Mouse (Mus musculus) left cerebral cortex, postnatal 14 days (tissue): Measurements from ENCODE around the gene Adamts2. TPM values are rescaled to one million over a fixed set of nuclear protein-coding genes. Genes with fewer than 3 reads are reported as not detected.

ENCODE experiments used
- DNase-seq, 2 experiments: peaks; one replicate each; pipeline ENCODE4 v3.0.0; 2021 to 2022; ENCODE audit warnings: low spot score in 2 of 2, mixed read lengths in 1 of 2
- intact Hi-C: fragments of 180-260 bp; cut with DNase I; formaldehyde crosslinking; loops from one replicate; pipeline ENCODE4 v1.15.1; 2025
- total RNA-seq, 2 experiments: library from RNA; stranded (reverse); gene quantifications; 2 replicates each; pipeline ENCODE4 v1.2.3; 2021

Gene Adamts2
- total RNA-seq, 2 experiments from 2014 or later: 12.3 to 13.2 TPM

DNA sequence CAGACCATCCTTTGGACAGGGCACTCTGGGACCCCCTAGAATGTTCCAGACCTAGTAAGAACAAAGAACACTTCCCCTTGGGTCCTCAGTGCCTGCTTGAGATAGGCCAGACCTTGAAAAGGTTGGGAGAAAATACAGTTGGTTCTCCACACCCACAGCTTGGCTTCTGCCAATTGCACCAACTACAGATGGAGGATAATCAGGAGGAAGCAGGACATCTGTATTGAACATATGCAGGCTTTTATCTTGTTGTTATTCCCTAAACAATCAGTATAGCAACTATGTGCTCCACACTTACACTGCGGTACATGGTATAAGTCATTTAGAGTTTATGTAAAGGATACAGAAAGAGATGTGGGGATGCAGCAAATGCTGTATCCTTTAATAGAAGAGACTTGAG lies 169.1 kb downstream of the Adamts2 start:
- DNase-seq: peak in 1 of 2 experiments; percentile 15
- intact Hi-C loops: no loop called here

GRCm38 (mm10) chr11:50797674-50798073 lies 195.8 kb downstream of the Adamts2 start:
- DNase-seq: no peak
- intact Hi-C loops: no loop called here

- intact Hi-C loops: no loop called here
- no peak for DNase-seq
Measured at GRCm38 (mm10) chr11:50798836-50799235, 197.0 kb downstream of the Adamts2 start.

GRCm38 (mm10) chr11:50814233-50814632 lies 212.3 kb downstream of the Adamts2 start:
- intact Hi-C loops: no loop called here
- DNase-seq: no peak

- no peak for DNase-seq
- intact Hi-C loops: no loop called here
Measured at GRCm38 (mm10) chr11:50826214-50826613, 224.3 kb downstream of the Adamts2 start.

GRCm38 (mm10) chr11:50827010-50827953 lies 225.4 kb downstream of the Adamts2 start, which contains the start of gene Zfp354c:
TSS of gene Zfp354c (minus strand) at chr11:50827724.
- DNase-seq: peak; percentile 82 to 88
- intact Hi-C loops: no loop called here

GRCm38 (mm10) chr11:50835727-50836126 lies 233.8 kb downstream of the Adamts2 start:
- intact Hi-C loops: loop anchor here (10.0 kb wide), 1 partner anchor 219 kb away; the partner anchor contains the start of gene Zfp354a

GRCm38 (mm10) chr11:50841023-50841735 lies 239.3 kb downstream of the Adamts2 start, which contains the start of gene Zfp879:
TSS of gene Zfp879 (minus strand) at chr11:50841552.
- intact Hi-C loops: no loop called here
- DNase-seq: peak; percentile 96 to 98

More at GRCm38 (mm10) chr11:50835727-50836126, 233.8 kb downstream of the Adamts2 start:
- no peak for DNase-seq

DNA sequence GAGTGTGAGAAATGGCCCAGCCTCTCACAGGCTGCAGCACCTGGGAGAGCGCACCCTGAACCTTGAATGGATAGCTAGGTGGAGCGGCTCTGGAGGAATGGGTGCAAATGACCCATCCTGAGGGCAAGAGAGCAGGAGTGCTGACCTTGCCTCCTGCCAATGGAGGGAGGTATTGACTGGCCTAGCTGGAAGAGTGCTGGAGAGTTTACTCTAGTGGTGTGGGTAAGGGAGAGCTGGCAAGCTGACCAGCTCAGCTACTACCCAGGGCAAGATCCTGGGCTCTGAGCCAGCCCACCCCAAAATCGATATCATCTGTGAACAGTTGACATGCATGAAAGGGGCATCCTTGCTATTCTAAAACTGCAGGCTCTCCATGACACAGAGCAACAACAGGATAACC lies 244.1 kb downstream of the Adamts2 start:
- no peak for DNase-seq
- intact Hi-C loops: no loop called here

DNA sequence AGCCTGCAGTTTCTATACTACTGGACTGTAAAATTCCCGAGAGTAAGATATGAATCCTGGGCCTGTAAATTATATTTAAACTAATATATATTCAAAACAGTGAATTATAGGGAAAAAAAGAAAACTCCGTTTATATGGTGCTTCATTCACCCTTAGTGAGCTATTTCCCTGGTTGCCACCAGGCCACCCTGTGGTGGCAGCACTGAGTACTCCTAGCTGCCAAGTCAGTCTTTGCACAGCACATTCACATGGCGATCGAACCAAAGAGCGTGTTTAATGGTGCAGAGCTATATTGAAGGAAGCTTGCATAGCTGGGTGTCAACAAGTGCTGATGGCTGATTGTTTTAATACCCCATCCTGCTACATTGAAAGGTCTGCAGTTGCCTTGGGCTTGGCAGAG lies 245.2 kb downstream of the Adamts2 start:
- DNase-seq: peak; percentile 27 to 36
- intact Hi-C loops: no loop called here

GRCm38 (mm10) chr11:50848520-50849137 lies 246.7 kb downstream of the Adamts2 start:
- DNase-seq: no peak
- intact Hi-C loops: no loop called here

DNA sequence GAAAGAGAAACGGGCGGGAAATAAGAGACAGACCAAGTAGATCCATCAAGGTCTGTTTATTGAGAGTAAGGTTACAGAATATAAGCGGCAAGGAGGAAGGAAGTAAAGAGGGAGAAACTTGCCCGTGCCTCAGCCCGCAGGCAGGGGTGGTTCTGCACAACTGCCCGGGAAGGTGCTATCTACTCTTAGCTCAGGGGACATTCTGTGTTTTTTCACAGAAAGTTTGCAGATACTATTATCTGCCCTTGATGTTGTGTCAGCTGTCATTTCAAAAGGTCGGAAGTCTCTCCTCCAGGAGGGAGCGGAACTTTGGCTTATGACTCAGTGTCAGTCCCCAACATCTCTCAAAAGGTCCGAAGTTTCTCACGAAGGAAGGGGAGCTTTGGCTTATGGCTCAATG lies 247.4 kb downstream of the Adamts2 start:
- intact Hi-C loops: no loop called here
- DNase-seq: no peak

GRCm38 (mm10) chr11:50850177-50850735 lies 248.4 kb downstream of the Adamts2 start, which contains the start of gene Grm6:
TSS of gene Grm6 (plus strand) at chr11:50850685.
- no peak for DNase-seq
- intact Hi-C loops: no loop called here

DNA sequence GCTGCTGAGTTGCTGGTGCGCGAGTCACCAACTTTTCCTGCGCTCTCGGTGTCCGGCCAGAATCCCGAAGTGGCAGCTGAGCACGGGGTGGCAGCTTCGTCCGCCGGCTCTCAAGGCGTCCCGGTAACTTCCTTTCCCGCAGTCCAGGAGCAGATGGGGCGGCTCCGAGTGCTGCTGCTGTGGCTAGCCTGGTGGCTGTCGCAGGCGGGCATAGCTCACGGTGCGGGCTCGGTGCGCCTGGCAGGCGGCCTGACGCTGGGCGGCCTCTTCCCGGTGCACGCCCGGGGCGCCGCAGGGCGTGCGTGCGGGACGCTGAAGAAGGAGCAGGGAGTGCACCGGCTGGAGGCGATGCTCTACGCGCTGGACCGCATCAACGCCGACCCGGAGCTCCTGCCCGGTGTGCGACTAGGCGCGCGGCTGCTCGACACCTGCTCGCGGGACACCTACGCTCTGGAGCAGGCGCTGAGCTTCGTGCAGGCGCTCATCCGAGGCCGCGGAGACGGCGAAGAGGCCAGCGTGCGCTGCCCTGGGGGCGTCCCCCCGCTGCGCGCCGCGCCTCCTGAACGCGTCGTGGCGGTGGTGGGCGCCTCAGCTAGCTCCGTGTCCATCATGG lies 249.2 kb downstream of the Adamts2 start:
- intact Hi-C loops: no loop called here
- DNase-seq: no peak

Other genes with a start within 250 kb of the Adamts2 start
- not detected for gene Cby3, start 247.6 kb upstream of the Adamts2 start, total RNA-seq
- gene Hnrnph1, start 225.1 kb upstream of the Adamts2 start, total RNA-seq: 100 to 1,000 TPM; 201 to 225 TPM
- gene Rufy1, start 171.0 kb upstream of the Adamts2 start, total RNA-seq: 10 to 100 TPM; 25.5 to 25.8 TPM
- gene Zfp354c, start 225.6 kb downstream of the Adamts2 start, total RNA-seq: 10 to 100 TPM; 50.3 to 55.3 TPM
- gene Zfp879, start 239.5 kb downstream of the Adamts2 start, total RNA-seq: 1 to 10 TPM; 3.2 to 3.5 TPM
- not detected for gene Grm6, start 248.6 kb downstream of the Adamts2 start, total RNA-seq